Mouse (Mus musculus): ENCODE results near the gene Thap11. TPM values are rescaled to one million over a fixed set of nuclear protein-coding genes. Genes with fewer than 3 reads are reported as not detected.

Gene Thap11
- polyA plus RNA-seq (2012; rRNA removed), result 63.7 and 70.3 TPM in 2 replicates

GRCm38 (mm10) chr8:105854715-105855216 is at the start of gene Thap11:
Thap11 (plus strand) TSS chr8:105855132.

GRCm38 (mm10) chr8:105826861-105827848 is 27.8 kb upstream of the Thap11 start, which contains the start of the genes Ranbp10 and Tsnaxip1:
Ranbp10 (minus strand) TSS chr8:105827350.
Tsnaxip1 (plus strand) TSS chr8:105827731.

GRCm38 (mm10) chr8:105853178-105853577 is 1.8 kb upstream of the Thap11 start, which contains the start of gene Cenpt:
Cenpt (minus strand) TSS chr8:105853278.

GRCm38 (mm10) chr8:105860143-105860981 is 5.4 kb downstream of the Thap11 start, which contains the start of gene Nutf2:
Nutf2 (plus strand) TSS chr8:105860580.

GRCm38 (mm10) chr8:105880754-105881520 is 26.0 kb downstream of the Thap11 start, which contains the start of gene Edc4:
Edc4 (plus strand) TSS chr8:105880881.

GRCm38 (mm10) chr8:105893339-105893738 is 38.4 kb downstream of the Thap11 start, which contains the start of gene Nrn1l:
Nrn1l (plus strand) TSS chr8:105893567.

GRCm38 (mm10) chr8:105900180-105900940 is 45.4 kb downstream of the Thap11 start, which contains the start of gene Pskh1:
Pskh1 (plus strand) TSS chr8:105900441.

Other genes starting within 250 kb of the Thap11 start
- gene Ripor1, start 249.9 kb upstream of the Thap11 start, polyA plus RNA-seq (2012; rRNA removed), result 12.4 and 17.6 TPM in 2 replicates
- gene Ctcf, start 218.6 kb upstream of the Thap11 start, polyA plus RNA-seq (2012; rRNA removed), result 66.2 and 134 TPM in 2 replicates
- 0.31 and 0.57 TPM in 2 replicates for gene Agrp, start 217.7 kb upstream of the Thap11 start, polyA plus RNA-seq (2012; rRNA removed)
- gene Carmil2, start 168.9 kb upstream of the Thap11 start, polyA plus RNA-seq (2012; rRNA removed), result 4.8 and 6.2 TPM in 2 replicates
- 29.8 and 41.5 TPM in 2 replicates for gene Acd, start 154.0 kb upstream of the Thap11 start, polyA plus RNA-seq (2012; rRNA removed)
- 18.5 and 21.5 TPM in 2 replicates for gene Pard6a, start 154.0 kb upstream of the Thap11 start, polyA plus RNA-seq (2012; rRNA removed)
- 0.07 and 0.22 TPM in 2 replicates for gene 4933405L10Rik, start 147.5 kb upstream of the Thap11 start, polyA plus RNA-seq (2012; rRNA removed)
- gene Enkd1, start 146.9 kb upstream of the Thap11 start, polyA plus RNA-seq (2012; rRNA removed), result 44.8 and 45.6 TPM in 2 replicates
- 23.5 and 50.7 TPM in 2 replicates for gene Gfod2, start 96.5 kb upstream of the Thap11 start, polyA plus RNA-seq (2012; rRNA removed)
- gene Ranbp10, start 27.8 kb upstream of the Thap11 start, polyA plus RNA-seq (2012; rRNA removed), result 29.6 and 36.9 TPM in 2 replicates
- 0.14 and 0.55 TPM in 2 replicates for gene Tsnaxip1, start 27.4 kb upstream of the Thap11 start, polyA plus RNA-seq (2012; rRNA removed)
- 68.4 and 87.0 TPM in 2 replicates for gene Cenpt, start 1.9 kb upstream of the Thap11 start, polyA plus RNA-seq (2012; rRNA removed)
- 199 and 370 TPM in 2 replicates for gene Nutf2, start 5.4 kb downstream of the Thap11 start, polyA plus RNA-seq (2012; rRNA removed)
- gene Edc4, start 25.7 kb downstream of the Thap11 start, polyA plus RNA-seq (2012; rRNA removed), result 45.7 and 71.5 TPM in 2 replicates
- 0.68 and 1.7 TPM in 2 replicates for gene Nrn1l, start 38.4 kb downstream of the Thap11 start, polyA plus RNA-seq (2012; rRNA removed)
- 18.8 and 37.9 TPM in 2 replicates for gene Pskh1, start 45.3 kb downstream of the Thap11 start, polyA plus RNA-seq (2012; rRNA removed)
- 4.3 and 4.7 TPM in 2 replicates for gene Ctrl, start 78.7 kb downstream of the Thap11 start, polyA plus RNA-seq (2012; rRNA removed)
- 31.9 and 69.0 TPM in 2 replicates for gene Psmb10, start 83.3 kb downstream of the Thap11 start, polyA plus RNA-seq (2012; rRNA removed)
- 2.9 and 5.5 TPM in 2 replicates for gene Lcat, start 88.2 kb downstream of the Thap11 start, polyA plus RNA-seq (2012; rRNA removed)
- 16.1 and 33.0 TPM in 2 replicates for gene Slc12a4, start 111.0 kb downstream of the Thap11 start, polyA plus RNA-seq (2012; rRNA removed)
- not detected in 2 replicates for gene Dpep3, start 124.3 kb downstream of the Thap11 start, polyA plus RNA-seq (2012; rRNA removed)
- 16.8 and 20.7 TPM in 2 replicates for gene Dus2, start 136.2 kb downstream of the Thap11 start, polyA plus RNA-seq (2012; rRNA removed)
- gene Dpep2nb, start 150.8 kb downstream of the Thap11 start, polyA plus RNA-seq (2012; rRNA removed), result not detected in 2 replicates
- 11.4 and 12.7 TPM in 2 replicates for gene Ddx28, start 156.8 kb downstream of the Thap11 start, polyA plus RNA-seq (2012; rRNA removed)
- gene Nfatc3, start 203.7 kb downstream of the Thap11 start, polyA plus RNA-seq (2012; rRNA removed), result 12.8 and 27.0 TPM in 2 replicates